Mouse (Mus musculus) myocyte (in vitro differentiated cells): ENCODE measurements at regions not wholly inside any gene's neighbourhood (a gene's known extent, or its start where the extent isn't known, plus 50 kb on each side); places are given as distances from the start of the nearest gene placed in this dataset.

Source experiments
- H3K27me3 ChIP-seq: one replicate; pipeline ENCODE4 v1.6.1; 2011; ENCODE audit not compliant: control insufficient read depth, insufficient read depth, insufficient read length
- H3K36me3 ChIP-seq: one replicate; pipeline ENCODE4 v1.6.1; 2011; ENCODE audit not compliant: control insufficient read depth, insufficient read depth
- H3K4me2 ChIP-seq: one replicate; pipeline ENCODE4 v1.6.1; 2011; ENCODE audit warnings: low read depth, control low read depth
- H3K4me3 ChIP-seq: one replicate; pipeline ENCODE4 v1.5.1; 2011; ENCODE audit warnings: mild to moderate bottlenecking, control low read depth, moderate library complexity
- H3K79me2 ChIP-seq: one replicate; pipeline ENCODE4 v1.6.1; 2011; ENCODE audit not compliant: control insufficient read depth, insufficient read depth
- H3ac ChIP-seq: one replicate; pipeline ENCODE4 v1.6.1; 2011; ENCODE audit not compliant: control insufficient read depth, insufficient read length
- CEBPB ChIP-seq: IDR thresholded peaks from 2 replicates; pipeline ENCODE4 v1.6.1; 2011; ENCODE audit warnings: mild to moderate bottlenecking, moderate library complexity; ENCODE audit not compliant: poor library complexity, insufficient read depth, severe bottlenecking
- E2F4 ChIP-seq: IDR thresholded peaks from one replicate; pipeline ENCODE4 v1.6.1; 2011; ENCODE audit warnings: mild to moderate bottlenecking, control low read depth, moderate library complexity; ENCODE audit not compliant: insufficient read depth
- MAX ChIP-seq: IDR thresholded peaks from one replicate; pipeline ENCODE4 v1.6.1; 2011; ENCODE audit warnings: low read depth, mild to moderate bottlenecking, control low read depth
- MYOD1 ChIP-seq, 3 experiments: IDR thresholded peaks; one replicate each; pipeline ENCODE4 v1.6.1; 2011; ENCODE audit warnings: control low read depth in 2 of 3, low read depth in 2 of 3, mild to moderate bottlenecking in 2 of 3, moderate library complexity in 1 of 3; ENCODE audit not compliant: insufficient read length in 2 of 3, control insufficient read depth in 1 of 3
- MYOG ChIP-seq, 3 experiments: IDR thresholded peaks; one replicate each; pipeline ENCODE4 v1.6.1; 2011; ENCODE audit warnings: control low read depth in 2 of 3, low read depth in 2 of 3, mild to moderate bottlenecking in 2 of 3; ENCODE audit not compliant: insufficient read length in 2 of 3, control insufficient read depth in 1 of 3, insufficient read depth in 1 of 3
- POLR2A ChIP-seq: IDR thresholded peaks from one replicate; pipeline ENCODE4 v1.6.1; 2011; ENCODE audit warnings: low read depth, mild to moderate bottlenecking, control low read depth, moderate library complexity; ENCODE audit not compliant: insufficient read length
- POLR2AphosphoS2 ChIP-seq: IDR thresholded peaks from one replicate; pipeline ENCODE4 v1.6.1; 2011; ENCODE audit warnings: low read depth, control low read depth; ENCODE audit not compliant: insufficient read length
- REST ChIP-seq: IDR thresholded peaks from one replicate; pipeline ENCODE4 v1.6.1; 2011; ENCODE audit warnings: mild to moderate bottlenecking, control low read depth, moderate library complexity; ENCODE audit not compliant: insufficient read depth, insufficient read length
- SRF ChIP-seq: IDR thresholded peaks from one replicate; pipeline ENCODE4 v1.6.1; 2011; ENCODE audit warnings: low read depth; ENCODE audit not compliant: control insufficient read depth, insufficient read length
- TCF12 ChIP-seq: IDR thresholded peaks from one replicate; pipeline ENCODE4 v1.6.1; 2011; ENCODE audit warnings: mild to moderate bottlenecking, control low read depth; ENCODE audit not compliant: poor library complexity, insufficient read depth, severe bottlenecking
- TCF3 ChIP-seq: IDR thresholded peaks from one replicate; pipeline ENCODE4 v1.6.1; 2011; ENCODE audit warnings: low read depth, control low read depth; ENCODE audit not compliant: insufficient read length
- USF1 ChIP-seq: IDR thresholded peaks from one replicate; pipeline ENCODE4 v1.6.1; 2011; ENCODE audit warnings: low read depth, mild to moderate bottlenecking, control low read depth, moderate library complexity

DNA sequence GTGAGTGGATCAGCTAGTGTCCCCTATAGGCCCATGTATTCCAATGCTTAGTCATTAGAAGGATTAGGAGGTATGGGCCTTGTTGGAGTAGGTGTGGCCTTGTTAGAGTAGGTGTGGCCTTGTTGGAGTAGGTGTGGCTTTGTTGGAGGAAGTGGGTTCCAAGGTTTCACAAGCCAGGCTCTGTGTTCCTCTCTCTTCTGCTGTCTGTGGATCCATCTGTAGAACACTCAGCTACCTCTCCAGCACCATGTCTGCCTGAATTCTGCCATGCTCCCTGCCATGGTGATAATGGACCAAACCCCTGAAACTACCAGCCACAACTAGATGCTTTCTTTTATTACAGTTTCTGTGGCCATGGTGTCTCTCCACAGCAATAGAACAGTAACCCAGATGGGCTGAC lies 235.7 kb upstream of the Nr5a2 start:
- TF ChIP-seq TCF3 (no peak), MAX (no peak)
- Histone ChIP-seq H3K27me3 (no peaks in the 10 kb centered on the region), H3K79me2 (no peaks in the 10 kb centered on the region), H3K4me2 (no peak overlapping the region), H3ac (no peak overlapping the region), H3K4me3 (no peak overlapping the region), H3K36me3 (no peaks in the 10 kb centered on the region)

DNA sequence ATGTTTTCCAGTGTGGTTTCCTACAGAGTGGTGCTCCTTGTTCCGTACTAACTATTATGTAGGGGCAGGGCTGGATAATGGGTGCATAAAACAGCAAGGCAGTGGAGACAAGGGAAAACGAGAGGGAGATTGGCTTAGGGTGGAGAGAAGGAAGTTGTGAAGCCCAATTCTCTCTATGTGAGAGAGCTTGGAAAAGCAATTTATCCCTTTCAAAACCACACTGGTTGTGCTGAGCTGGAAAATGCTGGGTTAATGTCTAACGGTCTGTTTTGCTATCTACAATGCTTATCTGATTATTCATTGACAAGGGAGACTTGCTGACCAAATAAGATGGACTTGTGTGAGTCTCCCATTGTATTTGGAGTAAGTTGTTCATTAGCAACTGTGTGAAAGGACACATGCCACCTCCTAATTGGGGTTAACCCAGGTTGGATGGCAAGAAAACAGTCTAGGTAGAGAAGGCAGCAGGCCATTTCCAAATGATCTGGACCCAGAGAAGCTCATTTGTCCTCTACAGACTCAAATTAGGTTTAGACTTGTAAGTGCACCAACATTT lies 234.9 kb upstream of the Nr5a2 start:
- Histone ChIP-seq H3K36me3 (no peaks in the 10 kb centered on the region), H3K27me3 (no peaks in the 10 kb centered on the region), H3K4me3 (no peak overlapping the region), H3K4me2 (no peak overlapping the region), H3K79me2 (no peaks in the 10 kb centered on the region), H3ac (no peak overlapping the region)
- TF ChIP-seq MYOD1 (IDR thresholded peaks at IDR 0.05; ENCODE audit: control insufficient read depth in 1 of 3, insufficient read length in 2 of 3, low read depth in 2 of 3) = no peak
- TF ChIP-seq MYOG (IDR thresholded peaks at IDR 0.05; ENCODE audit: control insufficient read depth in 1 of 3, insufficient read depth in 1 of 3, insufficient read length in 2 of 3, low read depth in 2 of 3) = no peak
- no peak for TF ChIP-seq TCF3
- TF ChIP-seq POLR2A = no peak
- no peak for TF ChIP-seq REST
- no peak for TF ChIP-seq POLR2AphosphoS2
- no peak for TF ChIP-seq MAX
- TF ChIP-seq USF1 = no peak
- TF ChIP-seq E2F4 = no peak
- no peak for TF ChIP-seq TCF12
- TF ChIP-seq SRF = no peak
- no peak for TF ChIP-seq CEBPB

DNA sequence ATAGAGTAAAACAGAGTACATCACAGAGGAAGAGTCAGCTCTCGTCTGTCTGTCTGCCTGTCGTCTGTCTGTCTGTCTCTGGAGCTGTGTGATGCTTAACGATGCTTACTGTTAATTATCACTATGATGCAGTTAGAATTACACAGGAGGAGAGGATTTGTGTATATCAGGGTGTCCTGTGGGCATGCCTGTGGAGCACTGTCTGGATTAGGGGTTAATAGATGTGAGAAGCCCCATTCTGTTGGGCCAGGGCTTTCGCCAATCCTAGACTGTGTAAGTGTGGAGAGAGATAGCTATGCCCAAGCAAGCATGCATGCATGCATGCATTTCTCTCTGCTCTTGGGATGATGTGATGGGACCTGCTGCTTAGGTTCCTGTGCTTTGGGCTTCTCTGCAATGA lies 218.0 kb upstream of the Nr5a2 start:
- no peak for TF ChIP-seq TCF3
- TF ChIP-seq TCF12 = no peak
- TF ChIP-seq MYOG (IDR thresholded peaks at IDR 0.05; ENCODE audit: control insufficient read depth in 1 of 3, insufficient read depth in 1 of 3, insufficient read length in 2 of 3, low read depth in 2 of 3) = no peak
- TF ChIP-seq MAX = no peak
- TF ChIP-seq POLR2A = no peak
- H3ac ChIP-seq = no peak overlapping the region

DNA sequence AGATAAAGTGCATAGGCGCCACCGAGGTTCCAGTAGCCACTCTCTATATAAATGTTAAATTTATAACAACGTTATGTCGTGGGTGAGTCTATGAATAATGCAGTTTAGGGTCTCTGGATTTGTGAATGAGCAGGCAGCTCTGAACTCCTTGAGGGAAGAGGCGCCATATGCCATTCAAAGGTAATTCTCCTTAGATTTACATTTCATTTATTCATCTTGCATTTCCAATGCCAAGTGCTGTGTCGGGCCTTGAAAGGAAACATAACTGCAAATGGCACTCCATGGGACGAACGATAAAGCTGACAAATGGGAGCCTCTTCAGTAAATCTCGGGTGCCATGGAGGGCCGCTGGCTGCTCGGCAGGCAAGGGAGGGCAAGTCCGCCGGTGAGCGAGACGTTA lies 216.4 kb upstream of the Nr5a2 start:
- Histone ChIP-seq H3K4me3 (no peak overlapping the region), H3ac (no peak overlapping the region), H3K27me3 (no peaks in the 10 kb centered on the region), H3K36me3 (no peaks in the 10 kb centered on the region), H3K4me2 (no peak overlapping the region), H3K79me2 (no peaks in the 10 kb centered on the region)
- no peak for TF ChIP-seq POLR2A
- no peak for TF ChIP-seq TCF12
- no peak for TF ChIP-seq MAX
- TF ChIP-seq TCF3 = no peak
- no peak for TF ChIP-seq MYOD1 (IDR thresholded peaks at IDR 0.05; ENCODE audit: control insufficient read depth in 1 of 3, insufficient read length in 2 of 3, low read depth in 2 of 3)
- no peak for TF ChIP-seq REST
- no peak for TF ChIP-seq E2F4
- no peak for TF ChIP-seq CEBPB
- no peak for TF ChIP-seq SRF
- TF ChIP-seq MYOG (IDR thresholded peaks at IDR 0.05; ENCODE audit: control insufficient read depth in 1 of 3, insufficient read depth in 1 of 3, insufficient read length in 2 of 3, low read depth in 2 of 3) = no peak
- no peak for TF ChIP-seq POLR2AphosphoS2
- no peak for TF ChIP-seq USF1

More for the DNA sequence above, 218.0 kb upstream of the Nr5a2 start:
- Histone ChIP-seq H3K4me3 (no peak overlapping the region), H3K27me3 (no peaks in the 10 kb centered on the region), H3K4me2 (no peak overlapping the region), H3K36me3 (no peaks in the 10 kb centered on the region), H3K79me2 (no peaks in the 10 kb centered on the region)

DNA sequence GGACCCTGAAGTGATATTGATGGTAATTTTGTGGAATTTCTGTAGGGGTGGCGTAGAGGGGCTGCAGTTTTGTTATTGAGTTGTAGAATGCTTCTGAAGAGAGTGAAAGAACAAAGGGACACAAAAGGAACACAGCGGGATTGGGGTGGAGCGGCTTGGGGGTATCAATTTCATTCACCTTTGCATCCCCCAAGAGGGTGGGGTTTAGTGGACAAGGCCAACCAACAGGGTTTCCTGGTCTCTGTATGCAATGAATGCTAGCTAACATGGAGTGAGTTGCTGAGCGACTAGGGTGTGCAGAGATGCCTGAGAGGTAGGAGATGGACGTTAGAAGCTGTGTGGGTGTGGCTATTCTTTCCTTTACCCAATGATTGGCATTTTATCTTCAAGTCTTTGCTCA lies 213.8 kb upstream of the Nr5a2 start:
- H3K27me3 ChIP-seq = no peaks in the 10 kb centered on the region
- TF ChIP-seq MYOD1 (IDR thresholded peaks at IDR 0.05; ENCODE audit: control insufficient read depth in 1 of 3, insufficient read length in 2 of 3, low read depth in 2 of 3) (no peak), TCF3 (no peak), USF1 (no peak), POLR2AphosphoS2 (no peak)
- H3K4me2 ChIP-seq = no peak overlapping the region
- no peak overlapping the region for H3K4me3 ChIP-seq
- no peak overlapping the region for H3ac ChIP-seq
- H3K79me2 ChIP-seq = no peaks in the 10 kb centered on the region
- no peaks in the 10 kb centered on the region for H3K36me3 ChIP-seq
